Mouse (Mus musculus) ES-Bruce4 (cell line): Measurements from ENCODE around the gene Mgat3.

Experiments used
- CTCF ChIP-seq: IDR thresholded peaks from one replicate; pipeline ENCODE4 v1.8.1; 2011; ENCODE audit warnings: low read depth, low read length
- POLR2A ChIP-seq: IDR thresholded peaks from one replicate; pipeline ENCODE4 v1.8.1; 2011; ENCODE audit warnings: low read length; ENCODE audit not compliant: insufficient read depth

DNA sequence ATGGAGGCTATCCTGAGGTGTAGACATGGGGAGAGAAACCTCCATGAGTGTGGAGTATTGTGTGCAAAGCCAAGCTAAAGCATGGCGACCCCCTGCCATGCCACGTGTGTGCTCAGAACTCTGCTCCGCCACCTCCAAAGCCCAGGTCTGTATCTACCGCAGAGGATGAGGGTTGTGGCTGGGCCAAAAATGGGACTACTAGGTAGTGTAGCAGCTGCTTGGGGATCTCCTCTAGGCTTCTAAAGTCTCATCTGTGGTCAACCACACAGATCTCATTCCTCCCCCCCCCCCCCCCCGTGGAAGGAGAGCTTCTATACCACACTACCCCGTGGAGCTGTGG is 18.7 kb downstream of the Mgat3 start:
- no peak for TF ChIP-seq CTCF
- TF ChIP-seq POLR2A = no peak
